8 mouse cellular contexts compared by ENCODE assay signal in the genomic region with DNA sequence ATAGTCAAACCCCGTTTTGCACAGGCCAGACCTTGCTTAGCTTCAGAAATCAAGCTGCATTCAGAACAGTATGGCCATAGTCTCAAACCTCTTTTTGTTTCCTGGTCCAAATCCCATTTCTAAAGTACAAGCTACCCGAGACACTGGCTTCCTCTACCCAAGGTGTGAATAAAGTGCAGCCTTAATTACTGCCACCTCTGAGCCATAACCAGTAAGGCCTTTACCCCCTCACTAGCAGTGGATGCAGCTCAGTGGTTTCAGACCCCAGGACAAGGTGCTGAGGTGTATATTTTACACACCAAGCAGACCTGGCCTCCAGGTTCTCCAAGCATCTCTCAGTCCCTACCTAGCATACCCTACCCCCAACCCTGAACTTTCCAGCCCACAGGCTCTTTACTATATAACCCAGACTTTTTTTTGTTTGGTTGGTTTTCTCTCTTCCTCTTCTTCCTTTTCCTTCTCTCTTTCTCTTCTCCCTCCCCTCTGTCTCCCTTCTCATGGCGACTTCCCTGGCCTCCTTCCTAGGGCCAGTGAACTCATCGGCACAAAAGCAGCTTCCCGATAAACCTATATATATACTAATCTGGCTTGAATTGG. TPM values are rescaled to one million over a fixed set of nuclear protein-coding genes. Genes with fewer than 3 reads are reported as not detected.
DNase-seq lines count a peak whose midpoint lies in the region; ATAC-seq and TF ChIP-seq lines count a peak whose summit lies in the region.

No protein-coding gene starts in this region.

- peaks cover 6% of the 10 kb centered on the region for H3K36me3 ChIP-seq in testis, adult 2 months (ENCODE audit: control insufficient read depth, insufficient read depth, low read length)
- no peaks in the 10 kb centered on the region for H3K36me3 ChIP-seq in liver, embryonic 13.5 days

- H3K4me3 ChIP-seq in testis, adult 2 months (ENCODE audit: control insufficient read depth, low read depth, low read length), result peak overlapping the region; percentile 98
- peak overlapping the region; percentile 65 for H3K4me3 ChIP-seq in liver, embryonic 13.5 days (replicated peaks)

- TF ChIP-seq CTCF in testis, adult 2 months (IDR thresholded peaks at IDR 0.05; ENCODE audit: control insufficient read depth, insufficient read depth, insufficient replicate concordance, low read depth, low read length), result no peak

- TF ChIP-seq POLR2A in testis, adult 2 months (IDR thresholded peaks at IDR 0.05; ENCODE audit: control insufficient read depth, low read depth, low read length), result no peak

- peaks cover 3% of the 10 kb centered on the region for H3K4me1 ChIP-seq in testis, adult 2 months (ENCODE audit: control insufficient read depth, insufficient read depth, low read length)
- H3K4me1 ChIP-seq in liver, embryonic 13.5 days (replicated peaks), result peaks cover 54% of the 10 kb centered on the region

- no peaks in the 10 kb centered on the region for H3K27me3 ChIP-seq in testis, adult 2 months (ENCODE audit: control insufficient read depth, insufficient read depth, low read length)
- H3K27me3 ChIP-seq in liver, embryonic 13.5 days, result no peaks in the 10 kb centered on the region

- H3K4me2 ChIP-seq in liver, embryonic 13.5 days, result peak overlapping the region; percentile 81

- H3K9ac ChIP-seq in liver, embryonic 13.5 days, result peak overlapping the region; percentile 69

- no peak for ATAC-seq in liver, embryonic 13.5 days (ENCODE audit: low read depth)

- no peaks in the 10 kb centered on the region for H3K9me3 ChIP-seq in liver, embryonic 13.5 days (replicated peaks)

- peak; percentile 31 for DNase-seq in cerebellum, adult 11-12 months
- no peak for DNase-seq in cerebellum, postnatal 4 days (ENCODE audit: low spot score in 2 of 2)
- DNase-seq in testis, postnatal 14 days (ENCODE audit: low spot score), result no peak
- DNase-seq in liver, embryonic 13.5 days, result no peak
- DNase-seq in urinary bladder, postnatal 36 days (ENCODE audit: low spot score in 2 of 2), result no peak
- no peak for DNase-seq in retina, postnatal 1 day
- DNase-seq in left cerebral cortex, postnatal 14 days (ENCODE audit: low spot score in 2 of 2), result no peak

- intact Hi-C loops in left cerebral cortex, postnatal 14 days (cut with DNase I), result no loop called here

- WGBS in liver, embryonic 13.5 days (ENCODE audit: insufficient replicate concordance), result 43% methylated on average over 5 of the region's 5 CpGs

- peak overlapping the region; percentile 100 for H3K27ac ChIP-seq in testis, adult 2 months (ENCODE audit: control insufficient read depth, insufficient read depth, low read depth, low read length)
- H3K27ac ChIP-seq in liver, embryonic 13.5 days, result peak overlapping the region; percentile 86

RNA-seq across cellular contexts. Expression of a gene that starts 56.3 kb away (rescaled TPM):
- polyA plus RNA-seq in testis, adult 2 months (2012; rRNA removed), result 220 and 227 TPM in 2 replicates
- polyA plus RNA-seq in liver, embryonic 13.5 days (2015; fragmentation: Nextera tagmentation; extraction: Ambion mirVana), result 3.7 and 4.1 TPM in 2 replicates
- 1 to 10 TPM; 4.5 to 4.9 TPM for total RNA-seq in left cerebral cortex, postnatal 14 days (2021)

Comparison
In these comparisons a context has a peak if more than half of its experiments do, and no peak if none do; other contexts are left out.
1. RNA of a gene that starts 56.3 kb away (polyA plus RNA-seq): 220 to 227 TPM in testis, adult 2 months; 3.7 to 4.1 TPM in liver, embryonic 13.5 days; every median in the first group is over 10 times any median in the second.